Mouse (Mus musculus): ENCODE measurements around the gene Cib1. TPM values are rescaled to one million over a fixed set of nuclear protein-coding genes. Genes with fewer than 3 reads are reported as not detected.

Gene Cib1
- polyA plus RNA-seq, 2 experiments, result 43.1 to 94.2 TPM

DNA sequence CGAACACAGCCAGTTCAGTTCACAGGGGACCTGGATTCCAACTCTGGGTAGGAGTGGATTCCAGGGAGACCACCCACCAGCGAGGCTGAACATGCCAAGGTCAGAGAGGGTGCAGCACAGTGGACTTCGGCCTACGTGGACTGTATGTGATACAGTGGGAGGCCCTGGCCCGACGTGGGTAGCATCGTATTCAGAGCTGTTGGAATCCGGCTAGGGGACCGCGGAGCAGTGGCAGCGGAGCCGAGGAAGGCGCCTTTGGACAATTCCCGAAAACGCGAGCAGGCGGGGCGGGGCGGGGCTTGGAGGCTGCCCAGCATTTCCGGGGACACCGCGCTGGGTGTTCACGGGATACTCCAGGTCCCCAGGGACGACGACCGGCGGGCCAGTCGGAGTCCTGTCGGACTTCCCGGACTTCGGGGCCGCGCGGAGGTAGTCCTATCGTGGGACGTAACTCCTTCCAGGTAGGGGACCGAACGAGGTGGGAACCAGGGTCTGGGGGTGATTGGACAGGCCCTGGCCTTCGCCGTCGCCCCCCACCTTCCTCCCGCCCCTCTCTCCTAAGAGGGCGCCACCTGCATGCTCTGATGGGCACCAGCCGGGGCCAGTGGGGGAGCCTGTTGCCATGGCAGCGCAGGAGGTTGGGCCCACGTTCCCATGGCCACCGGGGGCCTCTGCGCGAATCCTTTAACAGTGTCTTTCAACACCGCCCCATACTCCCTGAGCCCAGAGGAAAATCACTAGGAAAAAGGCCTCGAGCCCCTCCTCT lies 45.9 kb downstream of the Cib1 start, which contains the start of gene Sema4b:
Gene Sema4b, plus strand, starts transcription at position 311 of the 766 bp plus-strand sequence.
- Histone ChIP-seq H3K27me3 (ENCODE audit: control insufficient read depth, insufficient read depth, low read length) (no peaks in the 10 kb centered on the region), H3K9ac (replicated peaks) (peak within 1 kb of the TSS; percentile 65), H3K27ac (peak within 1 kb of the TSS; percentile 68), H3K4me2 (ENCODE audit: low read depth) (peak within 1 kb of the TSS; percentile 71), H3K36me3 (replicated peaks; ENCODE audit: control insufficient read depth, insufficient read depth, low read depth) (no peaks in the 10 kb centered on the region), H3K9me3 (ENCODE audit: control insufficient read depth, low read length) (no peaks in the 10 kb centered on the region), H3K4me1 (replicated peaks; ENCODE audit: control insufficient read depth in 2 of 2, insufficient read depth in 2 of 2, low read length in 1 of 2) (peaks cover 30 to 38% of the 10 kb centered on the region in 2 experiments), H3K4me3 (ENCODE audit: insufficient read depth in 1 of 2, low read depth in 2 of 2, low read length in 2 of 2) (peak within 1 kb of the TSS; percentile 65 to 71)
- 4% methylated on average over 51 of the region's 51 CpGs for WGBS (ENCODE audit: insufficient replicate concordance)
- TF ChIP-seq CTCF (IDR thresholded peaks at IDR 0.05; ENCODE audit: low read depth) (peak; percentile 48; the same call in 1 of the 2 replicates), EP300 (IDR thresholded peaks at IDR 0.05; ENCODE audit: low read depth) (no peak)
- ATAC-seq (ENCODE audit: insufficient read depth) (peak; percentile 73), DNase-seq (ENCODE audit: low read depth in 3 of 3, low spot score in 3 of 3) (no peak)

DNA sequence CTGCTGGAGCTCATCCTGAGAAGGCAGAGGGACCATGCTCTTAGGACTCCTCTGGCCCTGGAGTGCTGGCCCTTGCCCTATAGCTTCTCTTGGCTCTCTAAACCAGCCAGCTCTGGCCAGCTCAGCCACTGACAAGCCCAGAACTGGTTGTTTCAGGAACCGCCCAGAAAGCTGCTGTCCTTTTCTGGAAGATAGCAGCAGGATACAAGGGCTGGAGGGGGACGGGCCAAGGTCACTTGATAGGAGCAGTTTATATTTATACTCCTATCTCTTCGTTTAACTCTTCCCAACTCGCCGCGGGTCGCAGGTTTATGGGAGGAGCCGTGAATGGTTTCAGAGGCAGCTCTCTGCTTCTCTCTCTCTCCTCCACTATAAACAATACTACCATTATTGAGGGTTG lies 46.6 kb downstream of the Cib1 start:
- H3K9me3 ChIP-seq (ENCODE audit: control insufficient read depth, low read length), result no peaks in the 10 kb centered on the region
- peak overlapping the region; percentile 65 to 71 for H3K4me3 ChIP-seq (ENCODE audit: insufficient read depth in 1 of 2, low read depth in 2 of 2, low read length in 2 of 2)
- TF ChIP-seq EP300 (IDR thresholded peaks at IDR 0.05; ENCODE audit: low read depth) (peak; percentile 85), CTCF (IDR thresholded peaks at IDR 0.05; ENCODE audit: low read depth) (no peak)
- DNase-seq (ENCODE audit: low read depth in 3 of 3, low spot score in 3 of 3) (peak; percentile 82 to 83 (median 83)), ATAC-seq (ENCODE audit: insufficient read depth) (peak; percentile 86)
- peak overlapping the region; percentile 71 for H3K4me2 ChIP-seq (ENCODE audit: low read depth)
- H3K9ac ChIP-seq (replicated peaks), result peak overlapping the region; percentile 65
- no peaks in the 10 kb centered on the region for H3K27me3 ChIP-seq (ENCODE audit: control insufficient read depth, insufficient read depth, low read length)
- peak overlapping the region; percentile 68 for H3K27ac ChIP-seq
- no peaks in the 10 kb centered on the region for H3K36me3 ChIP-seq (replicated peaks; ENCODE audit: control insufficient read depth, insufficient read depth, low read depth)
- 8% methylated on average over 8 of the region's 8 CpGs for WGBS (ENCODE audit: insufficient replicate concordance)
- H3K4me1 ChIP-seq (replicated peaks; ENCODE audit: control insufficient read depth in 2 of 2, insufficient read depth in 2 of 2, low read length in 1 of 2), result peaks cover 28 to 36% of the 10 kb centered on the region in 2 experiments

DNA sequence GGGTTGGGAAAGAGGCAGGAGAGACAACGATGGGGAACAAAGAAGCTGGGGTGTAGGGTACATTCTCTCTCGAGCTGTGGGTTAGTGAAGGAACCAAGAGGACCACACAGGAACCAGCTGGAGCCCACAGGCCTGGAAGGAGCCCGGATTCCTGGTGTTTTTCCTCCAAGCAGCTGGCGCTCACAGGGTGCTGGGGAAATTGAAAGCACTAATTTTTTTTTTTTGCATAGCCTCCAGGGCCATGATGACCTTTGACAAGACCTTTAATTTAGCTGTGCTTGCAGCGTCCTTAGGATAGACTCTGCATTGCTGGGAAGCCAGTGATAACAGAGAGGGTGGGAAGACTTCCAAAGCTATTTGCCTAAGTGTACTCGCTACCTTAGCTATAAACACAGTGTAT lies 47.6 kb downstream of the Cib1 start:
- peaks cover 34 to 45% of the 10 kb centered on the region in 2 experiments for H3K4me1 ChIP-seq (replicated peaks; ENCODE audit: control insufficient read depth in 2 of 2, insufficient read depth in 2 of 2, low read length in 1 of 2)
- no peaks in the 10 kb centered on the region for H3K9me3 ChIP-seq (ENCODE audit: control insufficient read depth, low read length)
- TF ChIP-seq EP300 (IDR thresholded peaks at IDR 0.05; ENCODE audit: low read depth), result no peak
- peak overlapping the region; percentile 68 for H3K27ac ChIP-seq
- 41% methylated on average over 6 of the region's 6 CpGs for WGBS (ENCODE audit: insufficient replicate concordance)
- H3K36me3 ChIP-seq (replicated peaks; ENCODE audit: control insufficient read depth, insufficient read depth, low read depth), result no peaks in the 10 kb centered on the region
- no peak for ATAC-seq (ENCODE audit: insufficient read depth)
- H3K4me2 ChIP-seq (ENCODE audit: low read depth), result peak overlapping the region; percentile 71; the same call in 1 of the 2 replicates
- no peak for DNase-seq (ENCODE audit: low read depth in 3 of 3, low spot score in 3 of 3)
- no peaks in the 10 kb centered on the region for H3K27me3 ChIP-seq (ENCODE audit: control insufficient read depth, insufficient read depth, low read length)
- H3K4me3 ChIP-seq (ENCODE audit: insufficient read depth in 1 of 2, low read depth in 2 of 2, low read length in 2 of 2), result no peak overlapping the region
- H3K9ac ChIP-seq (replicated peaks), result peak overlapping the region; percentile 65

DNA sequence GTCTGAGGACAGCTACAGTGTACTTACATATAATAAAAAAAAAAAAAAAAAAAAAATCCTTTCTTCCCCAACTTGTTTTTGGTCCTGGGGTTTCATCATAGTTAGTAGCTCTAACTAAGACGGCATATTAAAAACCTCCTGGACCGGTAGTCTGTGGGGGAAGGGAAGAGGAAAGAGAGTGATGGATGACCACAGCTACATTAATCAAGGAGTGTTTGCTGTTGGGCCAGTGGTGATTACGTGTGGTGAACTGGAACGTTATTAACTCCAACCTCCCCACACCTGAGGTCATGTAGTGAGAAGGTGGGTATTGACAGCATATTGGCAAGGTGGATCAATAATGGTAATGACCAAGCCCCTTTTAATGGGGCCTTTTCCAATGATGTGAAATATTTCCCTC lies 48.1 kb downstream of the Cib1 start:
- no peaks in the 10 kb centered on the region for H3K36me3 ChIP-seq (replicated peaks; ENCODE audit: control insufficient read depth, insufficient read depth, low read depth)
- ATAC-seq (ENCODE audit: insufficient read depth) (no peak), DNase-seq (ENCODE audit: low read depth in 3 of 3, low spot score in 3 of 3) (no peak)
- no peaks in the 10 kb centered on the region for H3K27me3 ChIP-seq (ENCODE audit: control insufficient read depth, insufficient read depth, low read length)
- no peaks in the 10 kb centered on the region for H3K9me3 ChIP-seq (ENCODE audit: control insufficient read depth, low read length)
- no peak overlapping the region for H3K4me3 ChIP-seq (ENCODE audit: insufficient read depth in 1 of 2, low read depth in 2 of 2, low read length in 2 of 2)
- TF ChIP-seq CTCF (IDR thresholded peaks at IDR 0.05; ENCODE audit: low read depth), result no peak
- TF ChIP-seq EP300 (IDR thresholded peaks at IDR 0.05; ENCODE audit: low read depth), result no peak
- H3K9ac ChIP-seq (replicated peaks), result no peak overlapping the region
- peak overlapping the region; percentile 68 for H3K27ac ChIP-seq
- 57% methylated on average over 4 of the region's 4 CpGs for WGBS (ENCODE audit: insufficient replicate concordance)
- peaks cover 34 to 45% of the 10 kb centered on the region in 2 experiments for H3K4me1 ChIP-seq (replicated peaks; ENCODE audit: control insufficient read depth in 2 of 2, insufficient read depth in 2 of 2, low read length in 1 of 2)
- H3K4me2 ChIP-seq (ENCODE audit: low read depth), result no peak overlapping the region

DNA sequence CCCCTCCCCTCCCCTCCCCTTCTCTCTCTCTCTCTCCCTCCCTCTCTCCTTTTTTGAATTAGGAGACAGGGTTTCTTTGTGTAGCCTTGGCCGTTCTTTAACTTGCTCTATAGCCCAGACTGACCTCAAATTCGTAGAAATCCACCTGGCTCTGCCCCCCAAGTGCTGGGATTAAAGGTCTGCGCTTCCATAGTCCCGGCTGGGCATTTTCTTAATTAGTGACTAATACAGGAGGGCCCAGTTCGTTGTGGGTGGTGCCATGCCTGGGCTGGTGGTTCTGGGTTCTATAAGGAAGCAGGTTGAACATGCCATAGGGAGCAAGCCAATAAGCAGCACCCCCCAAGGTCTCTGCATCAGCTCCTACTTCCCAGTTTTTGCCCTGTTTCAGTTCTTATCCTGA lies 48.6 kb downstream of the Cib1 start:
- Histone ChIP-seq H3K4me3 (ENCODE audit: insufficient read depth in 1 of 2, low read depth in 2 of 2, low read length in 2 of 2) (no peak overlapping the region), H3K27me3 (ENCODE audit: control insufficient read depth, insufficient read depth, low read length) (no peaks in the 10 kb centered on the region), H3K4me1 (replicated peaks; ENCODE audit: control insufficient read depth in 2 of 2, insufficient read depth in 2 of 2, low read length in 1 of 2) (peaks cover 34 to 45% of the 10 kb centered on the region in 2 experiments), H3K4me2 (ENCODE audit: low read depth) (no peak overlapping the region), H3K36me3 (replicated peaks; ENCODE audit: control insufficient read depth, insufficient read depth, low read depth) (no peaks in the 10 kb centered on the region), H3K27ac (no peak overlapping the region), H3K9me3 (ENCODE audit: control insufficient read depth, low read length) (no peaks in the 10 kb centered on the region), H3K9ac (replicated peaks) (no peak overlapping the region)
- DNase-seq (ENCODE audit: low read depth in 3 of 3, low spot score in 3 of 3) (no peak), ATAC-seq (ENCODE audit: insufficient read depth) (no peak)
- WGBS (ENCODE audit: insufficient replicate concordance), result 59% methylated on average over 5 of the region's 5 CpGs
- TF ChIP-seq EP300 (IDR thresholded peaks at IDR 0.05; ENCODE audit: low read depth) (no peak), CTCF (IDR thresholded peaks at IDR 0.05; ENCODE audit: low read depth) (no peak)

Measured in liver, embryonic 14.5 days (tissue).